Mouse (Mus musculus) stomach, postnatal 0 days (tissue): Measurements from ENCODE around the gene Rnf26.

Source experiments
- CTCF ChIP-seq: IDR thresholded peaks from 2 replicates; pipeline ENCODE4 v1.5.1; 2016; ENCODE audit warnings: antibody characterized with exemption, low read depth, mild to moderate bottlenecking, moderate library complexity
- EP300 ChIP-seq: optimal IDR thresholded peaks from 2 replicates; pipeline ENCODE3; 2016; ENCODE audit warnings: antibody characterized with exemption

DNA sequence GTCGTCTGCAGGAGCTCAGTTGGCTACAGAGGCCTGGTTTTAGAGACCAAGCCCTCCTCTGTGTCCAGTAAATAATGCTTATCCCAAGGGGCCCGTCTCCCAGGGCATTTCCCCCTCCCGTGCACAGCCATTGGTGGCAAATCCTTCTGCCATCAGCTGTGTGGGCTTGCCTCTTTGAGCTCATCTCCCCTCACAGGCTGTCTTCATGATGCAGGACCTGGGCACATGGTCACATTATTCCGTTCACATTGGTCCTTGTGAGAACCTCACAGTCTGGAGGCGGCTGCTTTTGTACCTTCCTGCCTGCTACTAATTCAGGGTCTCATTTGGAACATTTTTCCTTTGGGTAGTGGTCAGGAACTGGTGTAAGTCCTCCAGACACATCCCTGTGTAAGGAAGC lies 28.6 kb upstream of the Rnf26 start:
- TF ChIP-seq CTCF (no peak), EP300 (no peak)
